Mouse (Mus musculus): Measurements from ENCODE around the gene Ryr2. TPM values are rescaled to one million over a fixed set of nuclear protein-coding genes. Genes with fewer than 3 reads are reported as not detected.
"Not testable (repeated sequence)": the region's sequence is repeated elsewhere in the genome, so short reads cannot be mapped to it uniquely, and the experiment has no call there.

The Ryr2 gene
- 0.21 and 0.32 TPM in 2 replicates for polyA plus RNA-seq (2015; fragmentation: Nextera tagmentation; extraction: Ambion mirVana)

DNA sequence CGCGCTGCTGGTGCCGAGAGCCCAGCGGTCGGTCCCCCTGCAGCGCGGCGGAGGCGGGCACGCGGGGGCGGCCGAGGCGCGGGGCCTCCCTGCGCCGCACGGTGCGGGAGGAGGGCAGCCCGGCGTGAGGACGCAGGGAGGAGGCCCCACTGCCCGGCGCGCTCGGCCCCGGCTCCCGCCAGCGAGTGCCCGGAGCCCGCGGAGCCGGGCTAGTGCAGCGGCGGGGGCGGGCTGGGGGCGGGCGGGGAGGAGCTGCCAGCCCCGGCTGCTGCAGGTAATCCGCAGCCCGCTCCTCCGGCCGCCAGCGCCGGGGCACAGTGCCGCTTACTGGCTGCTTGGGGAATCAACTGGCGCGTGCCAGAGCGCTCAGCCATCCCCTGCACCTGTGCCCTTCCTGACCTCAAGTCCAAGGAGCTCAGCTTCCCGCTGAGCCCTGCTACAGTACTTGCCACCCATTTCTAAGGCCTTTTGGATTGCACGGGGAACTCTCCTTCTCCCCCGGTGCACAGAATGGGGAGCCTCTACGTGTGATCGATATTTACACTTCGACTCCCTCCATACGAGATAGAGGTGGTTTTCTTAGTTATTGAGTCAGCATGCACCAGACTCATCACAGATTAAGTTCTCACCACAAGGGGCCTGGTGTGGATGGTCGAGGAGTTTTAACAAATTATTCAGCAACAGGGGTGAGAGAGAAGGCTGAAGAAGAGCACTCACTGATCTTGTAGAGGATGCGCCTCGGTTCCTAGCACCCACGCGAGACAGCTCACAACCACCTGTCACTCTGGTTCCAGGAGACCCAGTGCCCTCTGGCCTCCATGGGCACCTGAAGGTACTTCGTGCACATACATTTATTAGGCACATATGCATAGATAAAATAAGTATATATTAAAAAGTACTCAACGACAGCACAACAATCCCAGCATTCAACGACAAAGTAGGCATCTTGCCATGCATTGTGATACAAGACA is at the start of gene Ryr2:
Gene Ryr2, minus strand, starts transcription at position 284 of the 971 bp plus-strand sequence.
- Histone ChIP-seq H3K27ac (replicated peaks) (no peak within 1 kb of the TSS), H3K4me1 (replicated peaks) (peaks cover 5% of the 10 kb centered on the region; the same call in 1 of the 2 replicates), H3K9me3 (replicated peaks) (no peaks in the 10 kb centered on the region), H3K27me3 (peaks cover 72% of the 10 kb centered on the region), H3K9ac (no peak within 1 kb of the TSS), H3K4me3 (replicated peaks) (peak within 1 kb of the TSS; percentile 45), H3K36me3 (replicated peaks) (no peaks in the 10 kb centered on the region), H3K4me2 (peak within 1 kb of the TSS; percentile 68)
- 8% methylated on average over 59 of the region's 64 CpGs for WGBS (ENCODE audit: insufficient replicate concordance)
- peak; percentile 34 for ATAC-seq (ENCODE audit: insufficient read depth)

DNA sequence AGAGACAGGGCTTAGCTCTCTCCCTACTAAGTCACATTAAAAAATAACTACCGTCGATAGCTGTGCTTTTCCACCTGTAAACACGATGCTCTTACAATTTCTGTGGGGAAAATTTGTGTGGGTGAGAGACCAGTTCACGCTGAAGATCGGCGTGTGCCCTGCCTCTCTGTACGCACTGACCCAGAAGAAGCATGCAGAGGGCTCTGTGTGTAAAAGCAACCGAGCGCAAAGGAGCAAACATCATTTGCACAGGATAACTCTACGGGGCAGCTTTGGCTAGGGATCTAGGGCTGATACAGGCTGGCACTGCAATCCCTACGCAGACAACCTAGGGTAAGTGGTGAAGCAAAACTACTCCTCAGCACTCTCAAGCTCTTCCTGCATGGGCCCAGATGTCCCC is 47.2 kb upstream of the Ryr2 start:
- Histone ChIP-seq H3K4me2 (no peak overlapping the region), H3K4me3 (replicated peaks) (no peak overlapping the region), H3K9me3 (replicated peaks) (no peaks in the 10 kb centered on the region), H3K4me1 (replicated peaks) (no peaks in the 10 kb centered on the region), H3K9ac (no peak overlapping the region), H3K27ac (replicated peaks) (no peak overlapping the region), H3K27me3 (no peaks in the 10 kb centered on the region), H3K36me3 (replicated peaks) (no peaks in the 10 kb centered on the region)
- ATAC-seq (ENCODE audit: insufficient read depth) = no peak
- 77% methylated on average over 11 of the region's 11 CpGs for WGBS (ENCODE audit: insufficient replicate concordance)

DNA sequence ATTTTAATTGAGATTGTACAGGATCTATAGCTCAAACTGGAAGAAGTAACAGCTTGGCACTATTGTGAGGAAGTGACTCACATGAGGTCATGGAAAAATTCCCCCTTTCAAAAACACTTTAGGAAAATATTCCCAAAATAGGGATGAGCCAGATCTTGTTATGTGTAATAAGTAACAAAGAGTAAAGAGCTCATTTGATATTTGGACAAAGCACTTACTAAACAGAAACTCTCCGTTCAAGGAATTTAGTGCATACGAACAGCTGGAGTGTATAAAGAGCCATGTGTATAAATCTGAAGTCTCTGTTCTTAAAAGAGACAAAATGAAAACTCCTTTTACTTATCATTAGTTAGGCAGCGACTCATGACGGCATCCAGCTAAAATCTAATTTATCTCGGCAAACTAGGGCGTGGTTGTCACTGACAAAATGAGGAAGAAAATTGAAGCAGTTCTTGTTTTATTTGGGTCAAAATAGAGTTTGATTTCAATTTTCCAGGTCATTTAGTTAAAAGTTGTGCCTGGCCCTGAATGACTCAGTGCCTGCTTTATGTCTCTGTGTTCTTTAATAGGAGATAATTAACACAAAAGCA is 40.3 kb upstream of the Ryr2 start:
- Histone ChIP-seq H3K9me3 (replicated peaks) (no peaks in the 10 kb centered on the region), H3K27ac (replicated peaks) (no peak overlapping the region), H3K4me1 (replicated peaks) (no peaks in the 10 kb centered on the region), H3K4me2 (no peak overlapping the region), H3K27me3 (no peaks in the 10 kb centered on the region), H3K9ac (no peak overlapping the region), H3K4me3 (replicated peaks) (no peak overlapping the region), H3K36me3 (replicated peaks) (no peaks in the 10 kb centered on the region)
- no peak for ATAC-seq (ENCODE audit: insufficient read depth)
- WGBS (ENCODE audit: insufficient replicate concordance) = 55% methylated on average over 6 of the region's 6 CpGs

DNA sequence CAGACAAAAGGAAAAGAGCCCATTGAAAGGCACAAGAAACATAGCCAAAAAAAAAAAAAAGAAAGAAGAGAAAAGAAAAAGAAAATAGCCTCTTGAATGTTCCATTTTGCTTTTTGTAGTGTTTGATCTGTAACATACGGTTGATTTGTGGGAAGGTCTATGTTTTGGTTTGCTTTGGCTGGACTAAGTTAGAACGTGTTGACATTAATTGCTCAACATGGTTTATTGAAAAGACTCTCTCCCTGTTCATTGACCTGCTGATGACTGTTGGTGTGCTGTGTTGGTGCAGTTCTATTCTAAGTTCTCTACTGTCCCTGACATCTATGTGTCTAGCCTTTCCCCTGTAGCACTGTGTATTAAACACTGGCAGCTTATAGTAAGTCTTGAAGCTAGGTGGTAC is 39.7 kb upstream of the Ryr2 start:
- no peaks in the 10 kb centered on the region for H3K27me3 ChIP-seq
- no peak overlapping the region for H3K4me2 ChIP-seq
- no peak for ATAC-seq (ENCODE audit: insufficient read depth)
- no peak overlapping the region for H3K9ac ChIP-seq
- no peaks in the 10 kb centered on the region for H3K4me1 ChIP-seq (replicated peaks)
- no peaks in the 10 kb centered on the region for H3K9me3 ChIP-seq (replicated peaks)
- no peak overlapping the region for H3K27ac ChIP-seq (replicated peaks)
- WGBS (ENCODE audit: insufficient replicate concordance) = 67% methylated on average over 2 of the region's 2 CpGs
- no peaks in the 10 kb centered on the region for H3K36me3 ChIP-seq (replicated peaks)
- H3K4me3 ChIP-seq (replicated peaks) = no peak overlapping the region

DNA sequence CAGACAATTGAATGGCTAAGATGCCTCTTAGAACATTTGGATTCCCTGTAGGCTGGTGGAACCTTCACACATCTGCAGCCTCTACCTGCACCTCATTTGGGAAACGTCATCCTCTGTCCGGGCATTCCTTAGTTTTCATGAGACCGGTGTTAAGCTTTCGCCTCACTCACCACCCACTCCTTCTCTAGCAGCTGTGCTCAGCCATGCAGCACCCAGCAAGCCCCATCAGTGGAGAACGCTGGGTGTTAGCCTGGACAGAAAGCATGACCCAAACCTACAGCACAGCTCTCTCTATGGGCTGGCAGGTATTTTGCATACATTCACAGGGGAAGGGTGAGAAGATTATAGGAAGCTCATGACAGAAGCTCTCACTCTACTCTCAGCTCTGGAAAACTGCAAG is 36.6 kb upstream of the Ryr2 start:
- Histone ChIP-seq H3K9ac (no peak overlapping the region), H3K9me3 (replicated peaks) (no peaks in the 10 kb centered on the region), H3K36me3 (replicated peaks) (no peaks in the 10 kb centered on the region), H3K4me3 (replicated peaks) (no peak overlapping the region), H3K4me1 (replicated peaks) (no peaks in the 10 kb centered on the region), H3K27me3 (no peaks in the 10 kb centered on the region), H3K4me2 (no peak overlapping the region), H3K27ac (replicated peaks) (no peak overlapping the region)
- no peak for ATAC-seq (ENCODE audit: insufficient read depth)
- WGBS (ENCODE audit: insufficient replicate concordance) = 77% methylated on average over 5 of the region's 5 CpGs

DNA sequence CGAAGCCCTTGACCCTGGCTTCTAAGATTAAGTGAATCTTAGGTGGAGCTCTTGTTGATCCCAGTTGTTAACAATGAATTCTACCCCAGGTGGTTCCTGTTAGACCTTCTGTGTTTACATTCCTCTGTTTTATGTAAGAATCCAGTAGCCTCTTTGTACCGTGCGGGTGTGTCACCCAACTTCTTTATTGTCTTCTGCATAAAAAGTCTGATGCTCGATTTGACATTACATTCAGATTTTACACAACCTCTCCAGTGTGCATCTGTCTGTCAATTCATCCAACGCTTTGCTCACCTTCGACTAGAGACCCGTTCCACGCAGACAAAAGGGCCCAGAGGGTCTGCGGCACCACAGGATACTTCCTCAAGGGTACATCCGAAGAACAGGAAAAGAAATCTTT is 29.7 kb upstream of the Ryr2 start:
- not testable (repeated sequence) for H3K27ac ChIP-seq (replicated peaks); H3K4me3 ChIP-seq (replicated peaks); H3K27me3 ChIP-seq; ATAC-seq (ENCODE audit: insufficient read depth); H3K9ac ChIP-seq; H3K4me2 ChIP-seq; H3K9me3 ChIP-seq (replicated peaks); H3K36me3 ChIP-seq (replicated peaks)
- WGBS (ENCODE audit: insufficient replicate concordance) = 72% methylated on average over 10 of the region's 10 CpGs
- peaks cover 27% of the 10 kb centered on the region for H3K4me1 ChIP-seq (replicated peaks)

DNA sequence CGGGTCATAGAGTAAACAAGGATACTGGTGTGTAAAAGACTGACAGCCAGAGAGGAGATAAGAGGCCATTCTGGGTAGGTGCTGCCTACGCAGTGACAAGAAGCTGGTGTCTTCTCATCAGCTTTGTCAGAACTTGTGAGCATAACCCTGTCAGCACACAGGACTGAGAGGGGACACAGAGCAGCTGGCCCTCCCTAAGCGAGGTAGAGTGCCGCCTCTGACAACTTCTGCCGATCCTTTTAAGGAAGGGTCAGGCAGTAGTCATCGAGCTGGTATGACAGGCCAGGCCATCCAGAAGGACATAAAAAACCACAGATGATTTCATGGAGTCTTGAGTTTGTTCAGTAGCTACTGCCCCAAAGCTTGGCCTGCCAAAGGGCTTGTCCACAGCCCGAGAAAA is 26.8 kb upstream of the Ryr2 start:
- Histone ChIP-seq H3K36me3 (replicated peaks) (no peaks in the 10 kb centered on the region), H3K27me3 (no peaks in the 10 kb centered on the region), H3K4me1 (replicated peaks) (peaks cover 40% of the 10 kb centered on the region), H3K4me2 (peak overlapping the region; percentile 6; the same call in 1 of the 2 replicates), H3K9ac (no peak overlapping the region), H3K9me3 (replicated peaks) (no peaks in the 10 kb centered on the region), H3K27ac (replicated peaks) (no peak overlapping the region), H3K4me3 (replicated peaks) (no peak overlapping the region)
- no peak for ATAC-seq (ENCODE audit: insufficient read depth)
- 50% methylated on average over 7 of the region's 7 CpGs for WGBS (ENCODE audit: insufficient replicate concordance)

DNA sequence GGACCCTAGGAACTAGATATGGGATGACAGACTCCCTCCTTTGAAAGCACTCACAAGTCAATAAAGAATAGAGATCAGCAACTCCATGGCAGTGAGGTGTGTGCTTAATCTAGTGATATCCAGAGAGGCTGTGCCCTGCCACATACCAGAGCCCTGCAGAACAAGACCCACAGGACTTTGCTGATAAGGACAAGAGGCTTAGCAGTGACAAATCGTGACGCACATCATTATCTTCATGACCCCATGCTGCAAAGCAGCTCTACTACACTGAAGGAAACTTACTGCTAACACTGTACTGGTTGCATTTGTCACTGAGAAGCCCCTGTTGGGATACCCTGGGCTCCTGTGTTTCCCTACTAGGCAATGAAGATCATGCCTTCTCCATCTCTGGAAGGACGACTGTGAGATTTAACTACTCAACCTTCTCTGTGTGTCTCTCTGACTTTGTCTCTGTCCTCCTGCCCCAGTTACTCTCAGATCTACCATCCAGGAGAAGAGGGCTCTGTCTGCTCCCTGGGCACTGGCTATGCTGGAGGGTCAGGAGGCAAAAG is 25.5 kb upstream of the Ryr2 start:
- 10% methylated on average over 3 of the region's 3 CpGs for WGBS (ENCODE audit: insufficient replicate concordance)
- H3K27ac ChIP-seq (replicated peaks) = peak overlapping the region; percentile 72
- H3K4me1 ChIP-seq (replicated peaks) = peaks cover 40% of the 10 kb centered on the region

DNA sequence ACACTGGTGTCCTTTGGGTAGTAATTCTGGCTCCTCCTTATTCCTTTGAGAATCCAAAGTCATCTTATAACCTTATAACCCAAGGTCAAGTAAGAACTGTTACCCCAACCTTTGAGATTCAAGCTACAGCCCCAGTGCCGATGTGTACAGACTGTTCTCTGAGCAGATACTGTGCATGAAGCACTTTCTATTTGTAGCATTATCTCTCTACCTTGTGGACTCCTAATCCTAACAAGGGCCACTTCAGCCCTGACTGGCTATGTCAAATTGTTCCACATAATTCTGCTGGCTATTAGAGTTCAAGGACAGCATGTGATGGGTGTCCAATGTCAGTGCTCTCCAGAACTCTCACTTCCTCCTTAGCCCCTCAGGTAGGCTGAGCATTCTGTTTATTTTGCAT is 22.4 kb upstream of the Ryr2 start:
- no peak overlapping the region for H3K4me3 ChIP-seq (replicated peaks)
- no peak for ATAC-seq (ENCODE audit: insufficient read depth)
- 79% methylated on average over 1 of the region's 1 CpGs for WGBS (ENCODE audit: insufficient replicate concordance)
- H3K4me2 ChIP-seq = no peak overlapping the region
- H3K27ac ChIP-seq (replicated peaks) = no peak overlapping the region
- no peak overlapping the region; the same call in 1 of the 2 replicates for H3K9ac ChIP-seq
- H3K27me3 ChIP-seq = no peaks in the 10 kb centered on the region
- H3K4me1 ChIP-seq (replicated peaks) = peaks cover 40% of the 10 kb centered on the region
- no peaks in the 10 kb centered on the region for H3K9me3 ChIP-seq (replicated peaks)
- no peaks in the 10 kb centered on the region for H3K36me3 ChIP-seq (replicated peaks)

More for the DNA sequence above, 25.5 kb upstream of the Ryr2 start:
- Histone ChIP-seq H3K9me3 (replicated peaks) (no peaks in the 10 kb centered on the region), H3K4me2 (peak overlapping the region; percentile 49), H3K9ac (no peak overlapping the region), H3K36me3 (replicated peaks) (no peaks in the 10 kb centered on the region), H3K4me3 (replicated peaks) (no peak overlapping the region), H3K27me3 (no peaks in the 10 kb centered on the region)
- peak; percentile 97 for ATAC-seq (ENCODE audit: insufficient read depth)

DNA sequence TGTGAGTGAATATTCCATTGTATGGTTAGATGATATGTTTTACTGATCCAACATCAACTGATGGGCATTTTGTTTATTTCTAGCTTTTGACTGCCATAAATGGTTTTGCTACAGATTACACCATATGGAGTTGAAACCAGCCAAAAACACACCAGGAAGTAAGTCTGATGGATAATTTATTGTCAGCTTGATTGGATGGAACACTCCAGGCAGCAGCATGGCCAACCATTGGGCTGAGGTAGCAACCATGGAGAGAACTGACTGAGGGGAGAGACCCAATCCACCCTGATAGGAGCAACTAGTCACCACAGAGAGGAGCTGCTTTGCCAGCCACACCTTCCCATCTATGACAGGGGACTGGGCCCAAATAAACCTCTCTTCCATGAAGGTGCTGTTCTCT is 19.4 kb upstream of the Ryr2 start:
- Histone ChIP-seq H3K4me1 (replicated peaks) (peaks cover 10% of the 10 kb centered on the region), H3K36me3 (replicated peaks) (no peaks in the 10 kb centered on the region), H3K27me3 (no peaks in the 10 kb centered on the region), H3K9me3 (replicated peaks) (no peaks in the 10 kb centered on the region), H3K4me3 (replicated peaks) (no peak overlapping the region), H3K9ac (no peak overlapping the region), H3K27ac (replicated peaks) (no peak overlapping the region), H3K4me2 (no peak overlapping the region)
- no peak for ATAC-seq (ENCODE audit: insufficient read depth)

DNA sequence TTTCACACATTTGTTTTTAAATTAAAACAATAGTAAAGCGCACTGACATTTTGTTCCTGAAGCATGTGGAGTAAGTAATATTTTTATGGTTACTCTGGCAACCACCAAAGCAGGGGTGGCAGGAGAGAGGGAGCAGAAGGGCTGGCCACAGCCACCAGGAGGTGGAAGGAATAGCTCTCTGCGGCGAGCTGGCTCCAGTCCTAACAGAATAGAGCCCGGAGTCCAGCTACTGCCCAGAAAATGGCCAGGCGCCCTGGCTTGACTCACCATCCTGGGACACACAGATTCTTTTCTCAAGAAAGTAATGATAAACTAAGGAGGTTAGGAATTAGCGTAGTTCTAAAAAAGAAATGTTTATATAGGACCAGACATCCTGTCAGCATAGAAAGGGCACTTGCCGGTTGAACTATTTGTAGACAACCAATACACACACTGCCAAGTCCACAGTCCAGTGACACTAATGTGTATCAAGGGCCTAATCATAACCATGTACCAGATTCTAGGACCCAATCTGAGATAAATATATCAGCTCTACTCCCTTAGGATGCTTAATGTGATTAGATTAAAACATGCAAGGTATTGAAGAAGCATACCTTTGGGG is 18.3 kb upstream of the Ryr2 start:
- H3K27me3 ChIP-seq = no peaks in the 10 kb centered on the region
- no peak for ATAC-seq (ENCODE audit: insufficient read depth)
- H3K4me3 ChIP-seq (replicated peaks) = no peak overlapping the region
- no peaks in the 10 kb centered on the region for H3K9me3 ChIP-seq (replicated peaks)
- H3K4me2 ChIP-seq = no peak overlapping the region
- WGBS (ENCODE audit: insufficient replicate concordance) = 63% methylated on average over 7 of the region's 7 CpGs
- H3K27ac ChIP-seq (replicated peaks) = no peak overlapping the region
- H3K9ac ChIP-seq = no peak overlapping the region
- H3K4me1 ChIP-seq (replicated peaks) = no peaks in the 10 kb centered on the region; the same call in 1 of the 2 replicates
- no peaks in the 10 kb centered on the region for H3K36me3 ChIP-seq (replicated peaks)

Measured in liver, embryonic 15.5 days (tissue).